Mouse (Mus musculus): Measurements from ENCODE around the gene Dpyd. TPM values are rescaled to one million over a fixed set of nuclear protein-coding genes. Genes with fewer than 3 reads are reported as not detected.

The Dpyd gene
- polyA plus RNA-seq, 1 experiment from 2014 or later, result 2.9 TPM

DNA sequence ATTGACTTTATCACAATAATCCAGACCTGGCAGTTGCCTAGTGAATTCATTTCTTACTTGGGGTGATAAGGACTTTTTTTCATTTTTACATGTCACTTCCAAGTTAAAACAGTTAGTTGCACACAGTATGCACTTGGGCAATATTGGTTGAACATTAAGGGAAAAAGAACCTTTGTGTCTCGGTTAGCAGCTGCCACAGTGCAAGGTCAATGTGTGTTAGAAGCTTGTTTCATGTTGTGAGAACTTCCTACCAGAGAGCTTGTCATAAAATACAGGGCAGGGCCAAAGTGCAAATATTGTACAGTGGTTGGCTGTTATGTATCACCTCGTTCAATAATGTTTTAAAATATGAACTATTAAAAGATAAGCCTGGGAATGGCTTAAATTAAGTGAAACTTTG is 564.1 kb downstream of the Dpyd start:
- Histone ChIP-seq H3K4me1 (ENCODE audit: control insufficient read depth, insufficient read depth, low read length) (no peaks in the 10 kb centered on the region), H3K27me3 (ENCODE audit: control insufficient read depth, insufficient read depth, low read length) (no peaks in the 10 kb centered on the region), H3K4me3 (ENCODE audit: low read depth, low read length) (no peak overlapping the region), H3K36me3 (ENCODE audit: control insufficient read depth, insufficient read depth, low read length) (no peaks in the 10 kb centered on the region), H3K27ac (ENCODE audit: low read depth, low read length) (no peak overlapping the region), H3K9me3 (ENCODE audit: control insufficient read depth, low read length) (no peaks in the 10 kb centered on the region), H3K4me2 (no peak overlapping the region), H3K9ac (ENCODE audit: low read length) (no peak overlapping the region)
- DNase-seq (ENCODE audit: low spot score, missing footprints), result no peak
- ATAC-seq (ENCODE audit: low FRiP score), result no peak
- WGBS, result 79% methylated on average over 2 of the region's 2 CpGs

DNA sequence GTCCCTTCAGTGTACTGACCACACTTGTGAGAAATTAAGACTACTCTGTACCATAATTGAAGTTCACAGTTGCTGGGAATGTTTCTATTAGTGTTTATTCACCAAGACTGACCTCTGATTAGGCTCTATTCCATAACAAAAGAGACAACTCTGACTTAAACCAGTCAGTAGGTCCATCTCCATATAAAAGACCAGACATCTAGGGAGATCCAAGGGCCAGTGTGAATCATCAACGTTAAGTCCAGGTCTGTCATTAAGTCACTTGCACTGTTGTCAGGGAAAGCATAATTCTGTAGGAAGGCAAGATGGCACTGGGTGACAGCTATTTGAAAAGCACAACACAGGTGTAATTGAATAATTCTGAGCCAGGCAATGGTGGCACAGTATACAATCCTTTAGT is 566.1 kb downstream of the Dpyd start:
- Histone ChIP-seq H3K4me3 (ENCODE audit: low read depth, low read length) (no peak overlapping the region), H3K36me3 (ENCODE audit: control insufficient read depth, insufficient read depth, low read length) (no peaks in the 10 kb centered on the region), H3K4me1 (ENCODE audit: control insufficient read depth, insufficient read depth, low read length) (no peaks in the 10 kb centered on the region), H3K9me3 (ENCODE audit: control insufficient read depth, low read length) (no peaks in the 10 kb centered on the region), H3K27me3 (ENCODE audit: control insufficient read depth, insufficient read depth, low read length) (no peaks in the 10 kb centered on the region), H3K4me2 (no peak overlapping the region), H3K27ac (ENCODE audit: low read depth, low read length) (no peak overlapping the region), H3K9ac (ENCODE audit: low read length) (no peak overlapping the region)
- WGBS, result 67% methylated on average over 1 of the region's 1 CpGs
- ATAC-seq (ENCODE audit: low FRiP score) (no peak), DNase-seq (ENCODE audit: low spot score, missing footprints) (no peak)

DNA sequence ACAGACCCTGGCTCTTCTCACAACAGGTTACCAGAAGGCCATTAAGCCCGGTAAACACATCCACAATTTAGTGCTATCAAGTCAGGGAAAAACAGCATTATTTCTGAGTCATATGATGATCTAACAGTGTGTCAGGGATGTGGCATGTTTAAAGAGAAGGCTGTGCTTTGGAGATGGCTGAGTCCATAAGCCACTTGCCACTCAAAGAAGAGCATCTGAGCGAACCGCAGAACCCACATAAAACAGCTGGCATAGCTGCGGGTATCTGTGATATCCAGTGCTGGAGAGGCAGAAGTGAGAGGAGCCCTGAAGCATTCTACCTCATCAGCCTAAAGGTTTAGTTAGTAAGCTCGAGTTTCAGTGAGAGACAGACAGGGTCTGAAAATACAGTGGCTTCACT is 581.1 kb downstream of the Dpyd start:
- Histone ChIP-seq H3K27ac (ENCODE audit: low read depth, low read length) (no peak overlapping the region), H3K4me2 (no peak overlapping the region), H3K4me1 (ENCODE audit: control insufficient read depth, insufficient read depth, low read length) (no peaks in the 10 kb centered on the region), H3K27me3 (ENCODE audit: control insufficient read depth, insufficient read depth, low read length) (no peaks in the 10 kb centered on the region), H3K4me3 (ENCODE audit: low read depth, low read length) (no peak overlapping the region), H3K9ac (ENCODE audit: low read length) (no peak overlapping the region), H3K9me3 (ENCODE audit: control insufficient read depth, low read length) (no peaks in the 10 kb centered on the region), H3K36me3 (ENCODE audit: control insufficient read depth, insufficient read depth, low read length) (no peaks in the 10 kb centered on the region)
- 65% methylated on average over 5 of the region's 5 CpGs for WGBS
- DNase-seq (ENCODE audit: low spot score, missing footprints) (peak; percentile 82), ATAC-seq (ENCODE audit: low FRiP score) (no peak)

DNA sequence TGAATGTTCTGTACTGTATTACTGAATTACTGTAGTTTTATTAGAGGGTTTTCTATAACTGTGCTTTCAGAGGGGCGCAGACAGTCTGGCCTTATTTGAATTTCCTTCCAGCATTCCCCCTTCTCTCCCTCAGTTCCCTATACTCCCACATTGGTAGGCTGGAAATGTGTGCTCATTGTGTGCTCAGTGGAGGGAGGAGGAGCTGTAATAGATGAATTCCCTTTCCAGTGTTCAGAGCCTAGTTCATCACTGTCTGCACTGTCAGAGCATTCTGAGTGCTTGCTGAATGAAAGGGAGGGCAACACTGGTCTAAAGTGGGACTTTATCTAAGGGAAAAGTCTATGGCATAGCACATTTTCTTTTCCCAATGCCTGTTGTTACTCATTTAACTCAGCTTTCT is 582.9 kb downstream of the Dpyd start:
- Histone ChIP-seq H3K4me1 (ENCODE audit: control insufficient read depth, insufficient read depth, low read length) (no peaks in the 10 kb centered on the region), H3K36me3 (ENCODE audit: control insufficient read depth, insufficient read depth, low read length) (no peaks in the 10 kb centered on the region), H3K27me3 (ENCODE audit: control insufficient read depth, insufficient read depth, low read length) (no peaks in the 10 kb centered on the region), H3K9ac (ENCODE audit: low read length) (no peak overlapping the region), H3K4me2 (no peak overlapping the region), H3K9me3 (ENCODE audit: control insufficient read depth, low read length) (no peaks in the 10 kb centered on the region), H3K27ac (ENCODE audit: low read depth, low read length) (no peak overlapping the region), H3K4me3 (ENCODE audit: low read depth, low read length) (no peak overlapping the region)
- WGBS, result 97% methylated on average over 1 of the region's 1 CpGs
- DNase-seq (ENCODE audit: low spot score, missing footprints) (peak; percentile 69), ATAC-seq (ENCODE audit: low FRiP score) (no peak)

DNA sequence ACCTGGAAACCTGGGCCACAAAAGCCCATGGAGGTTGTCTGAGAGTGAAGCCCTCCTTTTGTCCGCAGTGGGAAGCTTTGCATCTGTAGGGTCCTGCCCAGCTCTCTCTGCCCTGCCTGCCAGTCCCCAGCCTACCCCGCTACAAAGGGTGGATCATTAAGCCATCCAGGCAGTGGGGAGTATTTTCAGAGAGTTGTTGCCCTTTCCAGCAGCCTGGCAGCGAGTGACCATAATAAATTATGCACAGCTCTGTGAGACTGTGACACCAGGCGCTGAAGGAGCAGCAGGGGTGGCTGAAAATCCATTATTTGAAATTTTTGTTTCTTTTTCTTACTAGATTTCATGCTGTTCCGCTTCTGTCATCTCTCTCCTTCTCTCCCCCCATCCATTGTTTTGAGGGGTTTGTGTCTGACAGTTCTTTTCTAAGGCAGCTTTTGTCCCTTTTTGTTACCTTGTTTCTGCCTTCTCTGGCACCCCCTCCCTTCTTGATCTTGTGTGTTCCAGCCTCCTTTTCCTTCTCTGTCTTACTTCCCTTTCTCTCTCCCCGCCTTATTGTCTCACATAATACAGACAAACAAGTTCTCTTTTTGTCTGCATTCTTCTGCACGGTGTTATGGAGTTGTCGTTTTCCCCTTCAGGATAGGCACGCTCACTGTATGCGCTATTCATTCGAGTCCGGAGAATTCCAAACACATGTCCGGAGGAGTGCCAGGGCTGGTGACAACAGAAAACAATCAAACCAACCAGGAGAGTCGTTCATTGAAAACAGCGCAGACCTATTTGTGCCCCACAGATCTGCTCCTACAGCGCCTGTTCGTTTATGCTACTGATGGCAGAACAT is 592.9 kb downstream of the Dpyd start:
- Histone ChIP-seq H3K9me3 (ENCODE audit: control insufficient read depth, low read length) (no peaks in the 10 kb centered on the region), H3K27me3 (ENCODE audit: control insufficient read depth, insufficient read depth, low read length) (peaks cover 2% of the 10 kb centered on the region; the same call in 1 of the 2 replicates), H3K9ac (ENCODE audit: low read length) (peak overlapping the region; percentile 53), H3K4me3 (ENCODE audit: low read depth, low read length) (peak overlapping the region; percentile 21), H3K4me2 (peak overlapping the region; percentile 50), H3K27ac (ENCODE audit: low read depth, low read length) (peak overlapping the region; percentile 32), H3K4me1 (ENCODE audit: control insufficient read depth, insufficient read depth, low read length) (peaks cover 7% of the 10 kb centered on the region; the same call in 1 of the 2 replicates), H3K36me3 (ENCODE audit: control insufficient read depth, insufficient read depth, low read length) (no peaks in the 10 kb centered on the region)
- ATAC-seq (ENCODE audit: low FRiP score), result peak; percentile 89
- 9% methylated on average over 17 of the region's 17 CpGs for WGBS
- DNase-seq (ENCODE audit: low spot score, missing footprints), result peak; percentile 94

DNA sequence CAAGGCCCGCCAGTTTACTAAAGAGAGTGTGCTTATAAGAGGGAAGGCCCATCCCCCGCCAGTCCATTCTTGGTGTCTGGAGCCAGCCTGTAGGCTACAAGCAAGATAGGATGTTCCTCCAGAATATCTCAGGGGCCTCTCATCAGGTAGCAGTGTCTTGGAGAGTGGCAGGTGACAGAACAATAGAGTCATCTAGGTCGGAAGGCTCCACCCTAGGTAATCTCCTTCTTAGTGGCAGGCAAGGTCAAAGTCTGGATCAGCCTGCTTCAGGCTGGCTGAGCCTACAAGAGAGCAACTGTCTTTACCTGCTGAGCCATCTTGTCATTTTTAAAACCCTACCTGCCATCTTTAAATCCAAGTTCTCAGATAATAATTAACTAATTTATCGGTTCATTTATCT is 596.7 kb downstream of the Dpyd start:
- no peaks in the 10 kb centered on the region for H3K36me3 ChIP-seq (ENCODE audit: control insufficient read depth, insufficient read depth, low read length)
- no peaks in the 10 kb centered on the region for H3K9me3 ChIP-seq (ENCODE audit: control insufficient read depth, low read length)
- H3K4me3 ChIP-seq (ENCODE audit: low read depth, low read length), result no peak overlapping the region
- WGBS, result 83% methylated on average over 4 of the region's 4 CpGs
- H3K4me1 ChIP-seq (ENCODE audit: control insufficient read depth, insufficient read depth, low read length), result peaks cover 7% of the 10 kb centered on the region; the same call in 1 of the 2 replicates
- H3K9ac ChIP-seq (ENCODE audit: low read length), result no peak overlapping the region
- peaks cover 2% of the 10 kb centered on the region; the same call in 1 of the 2 replicates for H3K27me3 ChIP-seq (ENCODE audit: control insufficient read depth, insufficient read depth, low read length)
- DNase-seq (ENCODE audit: low spot score, missing footprints) (peak; percentile 31), ATAC-seq (ENCODE audit: low FRiP score) (no peak)
- H3K27ac ChIP-seq (ENCODE audit: low read depth, low read length), result no peak overlapping the region
- no peak overlapping the region for H3K4me2 ChIP-seq

DNA sequence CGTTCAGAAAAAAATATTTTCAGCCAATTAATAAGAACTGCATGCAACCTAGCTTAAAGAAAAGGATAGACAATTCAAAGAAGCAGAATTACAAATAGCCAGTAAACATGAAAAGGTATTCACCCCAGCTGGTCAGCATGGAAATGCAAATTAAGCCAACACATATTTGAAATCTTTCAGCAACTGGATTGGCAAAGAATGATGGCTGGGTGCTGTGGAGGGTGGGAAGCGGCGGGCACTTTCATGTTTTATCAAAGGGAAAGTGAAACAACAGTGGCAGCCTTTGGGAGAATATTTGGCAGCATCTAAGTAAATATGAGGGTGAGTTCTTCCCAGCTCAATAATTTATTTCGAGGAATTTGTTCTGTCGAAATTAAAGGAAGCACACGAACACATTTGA is 603.8 kb downstream of the Dpyd start:
- ATAC-seq (ENCODE audit: low FRiP score) (no peak), DNase-seq (ENCODE audit: low spot score, missing footprints) (peak; percentile 60)

DNA sequence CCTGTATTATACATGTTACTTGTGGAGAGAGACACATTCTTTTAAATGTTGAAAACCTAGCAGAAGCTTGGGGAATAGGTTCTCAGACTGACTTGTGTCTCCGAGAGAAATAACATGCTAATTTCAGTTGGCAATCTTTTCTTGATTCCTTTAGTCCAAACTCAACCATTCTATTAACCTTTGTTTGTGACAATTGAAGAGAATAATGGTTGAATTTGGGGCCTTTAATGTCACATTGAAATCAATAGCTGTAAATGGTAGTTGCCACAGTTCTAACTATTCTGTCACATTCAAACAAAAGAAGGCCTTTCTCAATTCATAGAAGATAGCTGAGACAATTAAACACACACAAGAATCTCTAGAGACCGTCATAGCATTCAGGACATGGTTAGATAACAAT is 606.2 kb downstream of the Dpyd start:
- no peak overlapping the region for H3K4me3 ChIP-seq (ENCODE audit: low read depth, low read length)
- WGBS, result 49% methylated on average over 2 of the region's 2 CpGs
- ATAC-seq (ENCODE audit: low FRiP score) (no peak), DNase-seq (ENCODE audit: low spot score, missing footprints) (peak; percentile 68)
- H3K27ac ChIP-seq (ENCODE audit: low read depth, low read length), result no peak overlapping the region
- H3K36me3 ChIP-seq (ENCODE audit: control insufficient read depth, insufficient read depth, low read length), result no peaks in the 10 kb centered on the region
- peaks cover 4% of the 10 kb centered on the region; the same call in 1 of the 2 replicates for H3K4me1 ChIP-seq (ENCODE audit: control insufficient read depth, insufficient read depth, low read length)
- H3K9me3 ChIP-seq (ENCODE audit: control insufficient read depth, low read length), result no peaks in the 10 kb centered on the region
- H3K27me3 ChIP-seq (ENCODE audit: control insufficient read depth, insufficient read depth, low read length), result no peaks in the 10 kb centered on the region
- no peak overlapping the region for H3K4me2 ChIP-seq
- H3K9ac ChIP-seq (ENCODE audit: low read length), result no peak overlapping the region

More for the DNA sequence above, 603.8 kb downstream of the Dpyd start:
- Histone ChIP-seq H3K27ac (ENCODE audit: low read depth, low read length) (no peak overlapping the region), H3K27me3 (ENCODE audit: control insufficient read depth, insufficient read depth, low read length) (no peaks in the 10 kb centered on the region), H3K9ac (ENCODE audit: low read length) (no peak overlapping the region), H3K4me2 (no peak overlapping the region), H3K36me3 (ENCODE audit: control insufficient read depth, insufficient read depth, low read length) (no peaks in the 10 kb centered on the region), H3K4me3 (ENCODE audit: low read depth, low read length) (no peak overlapping the region), H3K4me1 (ENCODE audit: control insufficient read depth, insufficient read depth, low read length) (peaks cover 4% of the 10 kb centered on the region; the same call in 1 of the 2 replicates), H3K9me3 (ENCODE audit: control insufficient read depth, low read length) (no peaks in the 10 kb centered on the region)
- WGBS, result 70% methylated on average over 6 of the region's 6 CpGs

DNA sequence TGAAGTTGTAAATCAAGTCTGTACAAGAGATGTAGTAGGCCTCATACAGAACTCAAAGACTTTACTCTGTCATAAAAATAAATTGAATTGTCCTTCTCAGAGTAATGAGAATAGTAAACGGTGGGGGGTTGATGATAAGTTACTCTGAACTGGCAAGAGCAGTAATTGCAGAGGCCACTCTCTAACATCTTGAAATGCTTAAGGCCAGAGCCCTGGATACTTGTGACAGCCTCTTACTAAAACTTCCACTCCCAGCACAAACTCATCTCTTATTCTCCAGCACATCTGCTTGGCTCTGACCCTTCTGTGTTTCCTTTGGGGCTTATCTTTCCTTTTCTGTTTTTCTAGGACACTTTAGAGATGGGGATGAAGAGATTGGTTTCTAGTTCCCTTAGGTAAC is 606.7 kb downstream of the Dpyd start:
- no peaks in the 10 kb centered on the region for H3K9me3 ChIP-seq (ENCODE audit: control insufficient read depth, low read length)
- H3K4me3 ChIP-seq (ENCODE audit: low read depth, low read length), result no peak overlapping the region
- H3K27me3 ChIP-seq (ENCODE audit: control insufficient read depth, insufficient read depth, low read length), result no peaks in the 10 kb centered on the region
- DNase-seq (ENCODE audit: low spot score, missing footprints) (peak; percentile 10), ATAC-seq (ENCODE audit: low FRiP score) (no peak)
- 68% methylated on average over 1 of the region's 1 CpGs for WGBS
- H3K36me3 ChIP-seq (ENCODE audit: control insufficient read depth, insufficient read depth, low read length), result no peaks in the 10 kb centered on the region
- peaks cover 4% of the 10 kb centered on the region; the same call in 1 of the 2 replicates for H3K4me1 ChIP-seq (ENCODE audit: control insufficient read depth, insufficient read depth, low read length)
- no peak overlapping the region for H3K27ac ChIP-seq (ENCODE audit: low read depth, low read length)
- no peak overlapping the region for H3K9ac ChIP-seq (ENCODE audit: low read length)
- H3K4me2 ChIP-seq, result no peak overlapping the region

Measured in midbrain, embryonic 11.5 days (tissue).